ENCODE assay signal across 26 mouse cellular contexts in genomic region chr11:101798083-101798482, GRCm38 (mm10). TPM values are rescaled to one million over a fixed set of nuclear protein-coding genes. Genes with fewer than 3 reads are reported as not detected.
DNase-seq lines count a peak whose midpoint lies in the region; ATAC-seq and TF ChIP-seq lines count a peak whose summit lies in the region.
"Had no signal": no experiment of that assay in that cellular context is flagged by ENCODE, and none has a peak within 500 bp of the region (broad histone marks: within the 10 kb centered on the region; RNA-seq: fewer than 3 reads in every experiment).

No protein-coding gene starts in this region.

- no peaks in the 10 kb centered on the region for H3K36me3 ChIP-seq in kidney, adult 2 months (ENCODE audit: control insufficient read depth, insufficient read depth, low read length)
- H3K36me3 ChIP-seq in kidney, embryonic 15.5 days: no peaks in the 10 kb centered on the region
- H3K36me3 ChIP-seq in limb, embryonic 14.5 days (ENCODE audit: control insufficient read depth, insufficient read depth, low read length): no peaks in the 10 kb centered on the region
- H3K36me3 ChIP-seq: embryonic facial prominence, embryonic 12.5 days; heart, embryonic 13.5 days; midbrain, embryonic 12.5 days; neural tube, embryonic 15.5 days had no signal

- no peak overlapping the region for H3K4me2 ChIP-seq in kidney, embryonic 15.5 days
- no peak overlapping the region for H3K4me2 ChIP-seq in limb, embryonic 14.5 days (replicated peaks; ENCODE audit: low read depth, low read length, severe bottlenecking)
- H3K4me2 ChIP-seq: embryonic facial prominence, embryonic 12.5 days; heart, embryonic 13.5 days; liver, embryonic 11.5 days; midbrain, embryonic 12.5 days; neural tube, embryonic 15.5 days had no signal

- ATAC-seq in kidney, embryonic 15.5 days (replicated peaks; ENCODE audit: low FRiP score): no peak
- no peak for ATAC-seq in limb, embryonic 14.5 days (ENCODE audit: low FRiP score, low read depth)
- ATAC-seq: forebrain, embryonic 16.5 days; hindbrain, postnatal 0 days; intestine, postnatal 0 days; liver, postnatal 0 days; lung, postnatal 0 days; Patski had no signal

- H3K4me3 ChIP-seq in kidney, adult 2 months (ENCODE audit: insufficient read depth, low read depth, low read length): no peak overlapping the region
- H3K4me3 ChIP-seq in kidney, embryonic 15.5 days (replicated peaks): no peak overlapping the region
- no peak overlapping the region for H3K4me3 ChIP-seq in limb, embryonic 14.5 days (replicated peaks; ENCODE audit: low read length)
- H3K4me3 ChIP-seq: embryonic facial prominence, embryonic 12.5 days; heart, adult 2 months; heart, embryonic 13.5 days; midbrain, embryonic 12.5 days; neural tube, embryonic 15.5 days had no signal

- peak; percentile 11 for DNase-seq in kidney, adult 2 months
- DNase-seq in urinary bladder, adult 18-20 months (ENCODE audit: low spot score in 2 of 2): peak; percentile 37 to 48
- no peak for DNase-seq in urinary bladder, adult 2 months (ENCODE audit: low spot score)
- peak; percentile 45 for DNase-seq in limb, embryonic 14.5 days (ENCODE audit: low spot score)
- DNase-seq in gastrocnemius, postnatal 10 days: no peak
- DNase-seq in adrenal gland, adult (ENCODE audit: inconsistent age in 2 of 2, low spot score in 1 of 2): no peak
- DNase-seq in gastrocnemius, adult 18-20 months (ENCODE audit: low spot score): no peak
- DNase-seq: adrenal gland, adult 8-10 months; cerebellum, adult 18-20 months; cerebellum, postnatal 14 days; gastrocnemius, postnatal 25 days; heart, adult 2 months; heart, postnatal 14 days; liver, postnatal 0 days; thymus, postnatal 25 days had no signal

- TF ChIP-seq CTCF in kidney, adult 2 months (conservative IDR thresholded peaks at IDR 0.05; ENCODE audit: insufficient read depth, insufficient read length, low read depth, low read length): no peak

- no peak for TF ChIP-seq POLR2A in kidney, adult 2 months (IDR thresholded peaks at IDR 0.05; ENCODE audit: low read depth, low read length)
- TF ChIP-seq POLR2A in limb, embryonic 14.5 days (IDR thresholded peaks at IDR 0.05; ENCODE audit: borderline replicate concordance, extremely low read depth, insufficient read depth, insufficient read length): no peak

- WGBS in kidney, adult 2 months: 47% methylated on average over 8 of the region's 8 CpGs
- WGBS in kidney, embryonic 15.5 days: 31% methylated on average over 8 of the region's 8 CpGs
- 28% methylated on average over 8 of the region's 8 CpGs for WGBS in limb, embryonic 14.5 days

- no peaks in the 10 kb centered on the region; the same call in 1 of the 2 replicates for H3K27me3 ChIP-seq in kidney, adult 2 months (replicated peaks; ENCODE audit: control insufficient read depth, insufficient read depth, low read length)
- H3K27me3 ChIP-seq in kidney, embryonic 15.5 days: no peaks in the 10 kb centered on the region; the same call in 1 of the 2 replicates
- H3K27me3 ChIP-seq in limb, embryonic 14.5 days (ENCODE audit: control insufficient read depth, insufficient read depth, low read length): no peaks in the 10 kb centered on the region
- H3K27me3 ChIP-seq: heart, embryonic 13.5 days; neural tube, embryonic 15.5 days; Patski had no signal

- H3K9ac ChIP-seq in kidney, embryonic 15.5 days: no peak overlapping the region
- H3K9ac ChIP-seq in limb, embryonic 14.5 days (ENCODE audit: low read depth, low read length, severe bottlenecking): no peak overlapping the region
- H3K9ac ChIP-seq: embryonic facial prominence, embryonic 12.5 days; heart, embryonic 13.5 days; liver, postnatal 0 days; midbrain, embryonic 12.5 days; neural tube, embryonic 15.5 days had no signal

- H3K4me1 ChIP-seq in kidney, adult 2 months (ENCODE audit: control insufficient read depth, insufficient read depth, low read length): no peaks in the 10 kb centered on the region
- H3K4me1 ChIP-seq in kidney, embryonic 15.5 days: peaks cover 11% of the 10 kb centered on the region
- H3K4me1 ChIP-seq in limb, embryonic 14.5 days (ENCODE audit: control insufficient read depth, insufficient read depth, low read length): peaks cover 3% of the 10 kb centered on the region; the same call in 1 of the 2 replicates

- H3K9me3 ChIP-seq in kidney, embryonic 15.5 days (replicated peaks): no peaks in the 10 kb centered on the region
- no peaks in the 10 kb centered on the region for H3K9me3 ChIP-seq in limb, embryonic 14.5 days (ENCODE audit: control insufficient read depth, low read length)
- H3K9me3 ChIP-seq: embryonic facial prominence, embryonic 12.5 days; heart, embryonic 13.5 days; midbrain, embryonic 12.5 days; neural tube, embryonic 15.5 days had no signal

- no peak overlapping the region for H3K27ac ChIP-seq in kidney, adult 2 months (ENCODE audit: insufficient read depth, low read depth, low read length)
- H3K27ac ChIP-seq in kidney, embryonic 15.5 days: no peak overlapping the region
- no peak overlapping the region for H3K27ac ChIP-seq in limb, embryonic 14.5 days (replicated peaks; ENCODE audit: low read depth, low read length)
- H3K27ac ChIP-seq: embryonic facial prominence, embryonic 12.5 days; heart, adult 2 months; heart, embryonic 13.5 days; hindbrain, postnatal 0 days; midbrain, embryonic 12.5 days; neural tube, embryonic 15.5 days had no signal

RNA-seq across cellular contexts. Expression of gene Etv4, which starts 12.9 kb away (rescaled TPM):
- polyA plus RNA-seq in kidney, adult 2 months (2012; rRNA removed): 1.1 and 1.3 TPM in 2 replicates
- polyA plus RNA-seq in kidney, embryonic 15.5 days (2015; fragmentation: Nextera tagmentation; extraction: Ambion mirVana): 59.3 and 60.2 TPM in 2 replicates
- 0.44 and 0.65 TPM in 2 replicates for polyA plus RNA-seq in urinary bladder, adult 2 months (2012; rRNA removed)
- 24.2 and 31.6 TPM in 2 replicates for polyA plus RNA-seq in limb, embryonic 14.5 days (2012; rRNA removed)
- 9.4 and 11.7 TPM in 2 replicates for polyA plus RNA-seq in limb, embryonic 14.5 days (2014; fragmentation: Nextera tagmentation; extraction: Ambion mirVana)
- 1 to 10 TPM; 5.6 to 6.8 TPM for total RNA-seq in gastrocnemius, postnatal 10 days (2021)
- total RNA-seq in gastrocnemius, adult 18-20 months (2021): 1 to 10 TPM; 2.4 to 2.5 TPM
- total RNA-seq: heart, adult 2 months had no signal

Comparison
In these comparisons a context has a peak if more than half of its experiments do, and no peak if none do; other contexts are left out.
1. DNase-seq: peak in kidney, adult 2 months (single experiment), urinary bladder, adult 18-20 months (2 of 2) and limb, embryonic 14.5 days (single experiment); none in urinary bladder, adult 2 months (single experiment), gastrocnemius, postnatal 10 days (single experiment), adrenal gland, adult (0 of 2) and gastrocnemius, adult 18-20 months (single experiment).